Mouse (Mus musculus) lung, embryonic 16.5 days (tissue): Measurements from ENCODE around the gene Phactr2. TPM values are rescaled to one million over a fixed set of nuclear protein-coding genes. Genes with fewer than 3 reads are reported as not detected.
A peak's percentile ranks its signal among the peaks of the same experiment; 100 is the strongest.

Experiments used
- ATAC-seq: fragments of 200-750 bp; cut with Nextera tagmentation; 2 replicates; pipeline ENCODE4 v1.8.0; 2017; ENCODE audit warnings: low read depth, mild to moderate bottlenecking, moderate library complexity
- H3K27ac ChIP-seq: fragments of 300-500 bp; sonication (generic); 2 replicates; pipeline ENCODE4 v1.5.1; 2014; ENCODE audit warnings: mild to moderate bottlenecking, control low read depth, low read length
- H3K27me3 ChIP-seq: fragments of 300-500 bp; sonication (generic); 2 replicates; pipeline ENCODE4 v1.6.1; 2014; ENCODE audit warnings: low read depth, low read length, mixed read lengths; ENCODE audit not compliant: control insufficient read depth, insufficient read depth
- H3K36me3 ChIP-seq: fragments of 300-500 bp; sonication (generic); 2 replicates; pipeline ENCODE4 v1.6.1; 2014; ENCODE audit warnings: low read length; ENCODE audit not compliant: control insufficient read depth, insufficient read depth
- H3K4me1 ChIP-seq: fragments of 300-500 bp; sonication (generic); replicated peaks from 2 replicates; pipeline ENCODE4 v1.6.1; 2014; ENCODE audit warnings: low read length, mixed read lengths; ENCODE audit not compliant: control insufficient read depth, insufficient read depth
- H3K4me2 ChIP-seq: fragments of 300-500 bp; sonication (generic); 2 replicates; pipeline ENCODE4 v1.6.1; 2014; ENCODE audit warnings: low read depth, low read length, control low read depth
- H3K4me3 ChIP-seq: fragments of 300-500 bp; sonication (generic); 2 replicates; pipeline ENCODE4 v1.5.1; 2014; ENCODE audit warnings: mild to moderate bottlenecking, low read length, control low read depth
- H3K9ac ChIP-seq: fragments of 300-500 bp; sonication (generic); 2 replicates; pipeline ENCODE4 v1.6.1; 2014; ENCODE audit warnings: low read length, control low read depth
- H3K9me3 ChIP-seq: fragments of 300-500 bp; sonication (generic); 2 replicates; pipeline ENCODE4 v1.6.1; 2016; ENCODE audit warnings: low read length; ENCODE audit not compliant: control insufficient read depth
- WGBS: fragments of 180-500 bp; shearing (Covaris S2); extraction: QIAGEN DNeasy Blood & Tissue Kit; methylation state at CpG from one replicate; pipeline ENCODE4 v1.1.7; 2014; 5-methylcytosine and 5-hydroxymethylcytosine counted together
- polyA plus RNA-seq: library from polyadenylated mRNA; unstranded; fragments of >200 nt; fragmentation: Nextera tagmentation; extraction: Ambion mirVana; gene quantifications from 2 replicates; pipeline ENCODE4 v1.2.1, GENCODE M21; 2015

The Phactr2 gene
- polyA plus RNA-seq, 1 experiment from 2014 or later, result 22.3 TPM

DNA sequence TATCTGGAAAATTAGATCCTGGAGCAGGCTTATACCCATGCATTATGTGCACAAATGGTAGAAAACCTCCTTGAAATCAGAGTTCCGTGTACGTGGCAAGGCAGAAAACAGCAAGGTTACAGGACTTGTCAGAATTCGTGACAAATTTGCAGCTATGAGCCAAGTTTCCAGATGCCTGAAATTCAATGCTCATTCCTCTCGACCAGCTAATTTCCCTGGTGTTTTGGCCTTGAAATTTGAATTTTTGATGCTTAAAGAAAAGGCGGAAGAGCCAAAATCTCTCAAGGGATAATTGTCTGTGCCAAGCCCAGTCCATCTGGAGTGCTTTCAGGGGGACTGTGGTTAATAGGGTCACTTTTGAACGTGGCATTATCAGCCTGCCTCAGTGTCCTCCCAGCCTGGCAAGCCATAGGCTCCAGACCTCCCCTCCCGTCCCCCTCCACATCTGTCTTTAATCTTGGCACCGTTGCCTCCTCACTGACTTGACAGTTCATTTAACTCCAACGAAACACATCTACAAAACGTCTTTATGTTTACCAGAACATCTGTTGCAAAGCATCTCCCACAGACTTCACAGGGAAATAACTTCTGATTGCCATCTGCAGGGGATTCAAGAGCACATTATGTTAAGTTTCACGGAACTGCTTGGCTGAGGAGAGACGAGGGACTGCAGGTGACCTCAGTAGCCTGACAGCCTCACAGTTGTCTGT lies 303.3 kb downstream of the Phactr2 start:
- WGBS, result 25% methylated on average over 12 of the region's 12 CpGs
- ATAC-seq, result peak; percentile 86
- peak overlapping the region; percentile 78 for H3K27ac ChIP-seq

GRCm38 (mm10) chr10:13168461-13168860 lies 305.8 kb downstream of the Phactr2 start:
- Histone ChIP-seq H3K4me2 (no peak overlapping the region), H3K9me3 (peaks cover 3% of the 10 kb centered on the region; the same call in 1 of the 2 replicates), H3K27me3 (no peaks in the 10 kb centered on the region), H3K4me1 (peaks cover 23% of the 10 kb centered on the region), H3K36me3 (no peaks in the 10 kb centered on the region), H3K4me3 (no peak overlapping the region), H3K27ac (peak overlapping the region; percentile 7; the same call in 1 of the 2 replicates), H3K9ac (no peak overlapping the region)
- ATAC-seq, result no peak
- 52% methylated on average over 5 of the region's 5 CpGs for WGBS

More for the DNA sequence above, 303.3 kb downstream of the Phactr2 start:
- Histone ChIP-seq H3K9me3 (no peaks in the 10 kb centered on the region), H3K4me3 (no peak overlapping the region), H3K9ac (no peak overlapping the region), H3K4me2 (no peak overlapping the region), H3K27me3 (no peaks in the 10 kb centered on the region), H3K36me3 (no peaks in the 10 kb centered on the region), H3K4me1 (peaks cover 23% of the 10 kb centered on the region)

- Histone ChIP-seq H3K9me3 (peaks cover 3% of the 10 kb centered on the region; the same call in 1 of the 2 replicates), H3K4me3 (no peak overlapping the region), H3K4me2 (no peak overlapping the region), H3K27me3 (no peaks in the 10 kb centered on the region), H3K4me1 (no peaks in the 10 kb centered on the region), H3K27ac (no peak overlapping the region), H3K36me3 (no peaks in the 10 kb centered on the region), H3K9ac (no peak overlapping the region)
- WGBS, result 62% methylated on average over 4 of the region's 4 CpGs
- no peak for ATAC-seq
Observed at GRCm38 (mm10) chr10:13162031-13162430, 312.2 kb downstream of the Phactr2 start.

DNA sequence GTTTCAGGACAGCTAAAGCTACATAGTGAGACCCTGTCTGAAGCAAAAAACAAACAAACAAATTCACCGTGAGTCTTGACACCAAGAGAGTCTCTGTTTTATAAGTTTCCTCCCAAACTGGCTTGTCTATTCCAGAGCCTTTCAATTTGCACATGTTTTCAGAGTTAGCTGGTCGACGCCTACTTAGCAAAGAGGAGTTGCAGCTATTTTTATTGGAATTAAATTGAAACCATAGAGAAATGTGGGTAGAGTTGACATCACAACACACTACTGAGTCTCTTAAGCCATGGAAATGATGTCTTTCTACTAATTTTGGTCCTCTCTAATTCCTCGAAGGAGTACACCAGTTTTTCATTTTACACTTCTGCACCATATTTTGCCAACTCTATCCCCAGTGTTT lies 313.3 kb downstream of the Phactr2 start:
- Histone ChIP-seq H3K27ac (no peak overlapping the region), H3K4me2 (no peak overlapping the region), H3K9me3 (peaks cover 3% of the 10 kb centered on the region; the same call in 1 of the 2 replicates), H3K4me1 (no peaks in the 10 kb centered on the region), H3K36me3 (no peaks in the 10 kb centered on the region), H3K9ac (no peak overlapping the region), H3K4me3 (no peak overlapping the region), H3K27me3 (no peaks in the 10 kb centered on the region)
- no peak for ATAC-seq
- WGBS, result 88% methylated on average over 4 of the region's 4 CpGs

Other genes starting within 250 kb of the Phactr2 start
- 87.0 and 91.1 TPM in 2 replicates for gene Fuca2, start 25.1 kb upstream of the Phactr2 start, polyA plus RNA-seq
- 3.6 and 3.8 TPM in 2 replicates for gene Adat2, start 78.5 kb upstream of the Phactr2 start, polyA plus RNA-seq
- 24.8 and 25.5 TPM in 2 replicates for gene Pex3, start 78.7 kb upstream of the Phactr2 start, polyA plus RNA-seq